Mouse (Mus musculus) ZHBTc4 (cell line): ENCODE measurements around the gene Vgll4.
A peak's percentile ranks its signal among the peaks of the same experiment; 100 is the strongest.

Experiments
- DNase-seq: peaks from one replicate; pipeline ENCODE4 v3.0.0-alpha.2; 2011; ENCODE audit warnings: low read depth, low spot score

The Vgll4 gene

GRCm38 (mm10) chr6:114873808-114874137, 96.0 kb downstream of the Vgll4 start:
- no peak for DNase-seq

GRCm38 (mm10) chr6:114871010-114871660, 98.7 kb downstream of the Vgll4 start:
- peak; percentile 58 for DNase-seq

- DNase-seq: no peak
Observed at GRCm38 (mm10) chr6:114869501-114870076, 100.2 kb downstream of the Vgll4 start.

- DNase-seq: no peak
Observed at GRCm38 (mm10) chr6:114868656-114869055, 101.1 kb downstream of the Vgll4 start.

- no peak for DNase-seq
Observed at GRCm38 (mm10) chr6:114866619-114867018, 103.2 kb downstream of the Vgll4 start.

- DNase-seq: no peak
Observed at GRCm38 (mm10) chr6:114866078-114866477, 103.7 kb downstream of the Vgll4 start.

GRCm38 (mm10) chr6:114864421-114864820, 105.4 kb downstream of the Vgll4 start:
- DNase-seq: no peak

- no peak for DNase-seq
Observed at GRCm38 (mm10) chr6:114863501-114863900, 106.3 kb downstream of the Vgll4 start.

GRCm38 (mm10) chr6:114862046-114862445, 107.7 kb downstream of the Vgll4 start:
- no peak for DNase-seq

GRCm38 (mm10) chr6:114861591-114861990, 108.2 kb downstream of the Vgll4 start:
- no peak for DNase-seq

- DNase-seq: no peak
Observed at GRCm38 (mm10) chr6:114860677-114861568, 108.9 kb downstream of the Vgll4 start.

GRCm38 (mm10) chr6:114858722-114859053, 111.1 kb downstream of the Vgll4 start:
- no peak for DNase-seq

- no peak for DNase-seq
Observed at GRCm38 (mm10) chr6:114857996-114858721, 111.6 kb downstream of the Vgll4 start.

GRCm38 (mm10) chr6:114856501-114856900, 113.3 kb downstream of the Vgll4 start:
- DNase-seq: no peak

GRCm38 (mm10) chr6:114855644-114856043, 114.2 kb downstream of the Vgll4 start:
- no peak for DNase-seq

- peak; percentile 47 for DNase-seq
Observed at GRCm38 (mm10) chr6:114854368-114854767, 115.4 kb downstream of the Vgll4 start.

GRCm38 (mm10) chr6:114852739-114853138, 117.1 kb downstream of the Vgll4 start:
- DNase-seq: no peak

- no peak for DNase-seq
Observed at GRCm38 (mm10) chr6:114851688-114852087, 118.1 kb downstream of the Vgll4 start.

- DNase-seq: no peak
Observed at GRCm38 (mm10) chr6:114849787-114850186, 120.0 kb downstream of the Vgll4 start.

GRCm38 (mm10) chr6:114848761-114849160, 121.0 kb downstream of the Vgll4 start:
- DNase-seq: no peak

- DNase-seq: no peak
Observed at GRCm38 (mm10) chr6:114847582-114848174, 122.1 kb downstream of the Vgll4 start.
